Mouse (Mus musculus) left cerebral cortex, adult 2 months (tissue): Measurements from ENCODE around the gene Slc19a1. TPM values are rescaled to one million over a fixed set of nuclear protein-coding genes. Genes with fewer than 3 reads are reported as not detected.
A peak's percentile ranks its signal among the peaks of the same experiment; 100 is the strongest.

Experiments used
- DNase-seq, 2 experiments: peaks; one replicate each; pipeline ENCODE4 v3.0.0; 2021 to 2022; ENCODE audit warnings: low spot score in 2 of 2, mixed read lengths in 1 of 2; ENCODE audit errors: extremely low spot score in 1 of 2
- H3K27ac ChIP-seq: fragments of 200-600 bp; 2 replicates; pipeline ENCODE4 v1.8.1; 2022
- H3K4me3 ChIP-seq: fragments of 200-600 bp; 2 replicates; pipeline ENCODE4 v1.8.1; 2022
- CTCF ChIP-seq: fragments of 200-600 bp; IDR thresholded peaks from 2 replicates; pipeline ENCODE4 v1.8.1; 2022; ENCODE audit warnings: antibody characterized with exemption, mild to moderate bottlenecking, moderate library complexity
- intact Hi-C: fragments of 180-260 bp; cut with DNase I; formaldehyde crosslinking; loops from one replicate; pipeline ENCODE4 v1.15.1; 2025
- long read RNA-seq, 2 experiments: library from polyadenylated mRNA; stranded (forward); transcript quantifications; one replicate each; pipeline ENCODE4 v2.0.0; 2021; ENCODE audit warnings: borderline mapping rate in 2 of 2
- total RNA-seq, 2 experiments: library from RNA; stranded (reverse); gene quantifications; 2 replicates each; pipeline ENCODE4 v1.2.3; 2021

Gene Slc19a1
- 10 to 100 TPM; 23.9 to 27.0 TPM for total RNA-seq
- long read RNA-seq, experiment 1, transcript Slc19a1-209 (6 exons, 2,309 nt): minor isoform, 9 of 45 reads
- long read RNA-seq, experiment 1, transcript Slc19a1-201 (6 exons, 2,347 nt): major isoform, 18 of 45 reads
- long read RNA-seq, experiment 1, partial matches to known transcripts: 2 of 45 reads
- long read RNA-seq, experiment 1, other reads (novel, unspliced or antisense): 16 of 45 reads
- long read RNA-seq, experiment 2, transcript Slc19a1-209 (6 exons, 2,309 nt): major isoform, 7 of 23 reads
- long read RNA-seq, experiment 2, transcript Slc19a1-201 (6 exons, 2,347 nt): minor isoform, 6 of 23 reads
- long read RNA-seq, experiment 2, partial matches to known transcripts: 1 of 23 reads
- long read RNA-seq, experiment 2, other reads (novel, unspliced or antisense): 9 of 23 reads

GRCm38 (mm10) chr10:77031768-77032375, at the start of gene Slc19a1:
Gene Slc19a1 (plus strand): TSS chr10:77032241.
- Histone ChIP-seq H3K27ac (peak within 1 kb of the TSS; percentile 91; the same call in 1 of the 2 replicates), H3K4me3 (peak within 1 kb of the TSS; percentile 77)
- intact Hi-C loops: no loop called here
- DNase-seq: no peak
- TF ChIP-seq CTCF: no peak

GRCm38 (mm10) chr10:76988586-76988985, 43.5 kb upstream of the Slc19a1 start:
- TF ChIP-seq CTCF: no peak
- intact Hi-C loops: no loop called here
- Histone ChIP-seq H3K4me3 (no peak overlapping the region), H3K27ac (no peak overlapping the region)
- DNase-seq: no peak

DNA sequence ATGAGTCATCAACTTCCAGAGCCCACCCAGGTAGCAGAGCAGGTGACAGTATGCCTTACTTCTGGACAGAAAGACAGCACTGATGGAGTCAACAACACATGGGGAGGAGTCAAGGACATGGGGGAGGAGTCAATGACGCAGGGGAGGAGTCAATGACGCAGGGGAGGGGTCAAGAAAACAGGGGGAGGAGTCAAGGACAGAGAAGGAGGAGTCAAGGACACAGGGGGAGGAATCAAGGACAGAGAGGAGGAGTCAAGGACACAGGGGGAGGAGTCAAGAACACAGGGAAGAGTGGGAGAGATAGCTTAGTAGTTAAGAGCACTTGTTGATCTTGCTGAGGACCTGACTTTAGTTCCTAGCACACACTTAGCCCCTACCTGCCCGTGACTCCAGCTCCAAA, 39.6 kb upstream of the Slc19a1 start:
- intact Hi-C loops: no loop called here
- no peak for DNase-seq
- Histone ChIP-seq H3K27ac (no peak overlapping the region), H3K4me3 (no peak overlapping the region)
- no peak for TF ChIP-seq CTCF

DNA sequence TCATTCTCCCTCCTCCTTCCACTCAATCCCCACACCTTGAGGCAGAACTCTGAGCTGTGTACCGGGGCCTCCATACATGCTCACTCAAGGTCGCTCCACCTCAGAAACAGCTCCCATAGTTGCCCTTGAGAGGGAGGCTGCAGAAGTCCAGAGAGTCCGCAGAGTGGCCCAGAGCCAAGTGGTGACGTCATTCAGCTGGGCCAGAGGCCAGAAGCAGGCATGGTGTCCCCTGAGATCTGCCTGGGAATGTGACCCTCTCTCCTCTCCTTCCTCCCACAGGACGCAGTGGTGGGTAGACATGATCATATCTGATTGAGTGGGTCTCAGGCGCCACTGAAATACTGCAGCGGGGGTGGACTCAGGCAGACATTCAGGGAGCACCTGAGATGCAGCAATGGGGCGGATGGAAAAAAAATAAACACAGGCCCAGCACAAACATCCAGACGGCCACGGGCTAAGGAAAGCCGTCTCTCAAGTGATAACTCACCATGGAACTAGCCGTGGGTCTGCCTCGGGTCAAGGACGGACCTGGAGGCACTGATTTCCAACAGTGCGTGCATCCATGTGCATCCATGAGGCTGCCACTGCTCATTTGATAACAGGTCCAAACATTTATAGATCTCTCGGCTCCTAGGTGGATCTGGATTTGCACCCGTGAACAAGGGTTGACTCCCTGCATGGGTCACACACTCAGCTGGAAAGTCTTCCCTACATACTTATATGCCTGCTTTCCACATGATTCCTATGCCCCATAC, 34.1 kb upstream of the Slc19a1 start:
- no peak for TF ChIP-seq CTCF
- DNase-seq: no peak
- H3K4me3 ChIP-seq: no peak overlapping the region
- H3K27ac ChIP-seq: no peak overlapping the region
- intact Hi-C loops: no loop called here

- intact Hi-C loops: no loop called here
- TF ChIP-seq CTCF: no peak
- H3K4me3 ChIP-seq: no peak overlapping the region
- no peak overlapping the region for H3K27ac ChIP-seq
- DNase-seq: no peak
Measured at GRCm38 (mm10) chr10:77004936-77005335, 27.1 kb upstream of the Slc19a1 start.

DNA sequence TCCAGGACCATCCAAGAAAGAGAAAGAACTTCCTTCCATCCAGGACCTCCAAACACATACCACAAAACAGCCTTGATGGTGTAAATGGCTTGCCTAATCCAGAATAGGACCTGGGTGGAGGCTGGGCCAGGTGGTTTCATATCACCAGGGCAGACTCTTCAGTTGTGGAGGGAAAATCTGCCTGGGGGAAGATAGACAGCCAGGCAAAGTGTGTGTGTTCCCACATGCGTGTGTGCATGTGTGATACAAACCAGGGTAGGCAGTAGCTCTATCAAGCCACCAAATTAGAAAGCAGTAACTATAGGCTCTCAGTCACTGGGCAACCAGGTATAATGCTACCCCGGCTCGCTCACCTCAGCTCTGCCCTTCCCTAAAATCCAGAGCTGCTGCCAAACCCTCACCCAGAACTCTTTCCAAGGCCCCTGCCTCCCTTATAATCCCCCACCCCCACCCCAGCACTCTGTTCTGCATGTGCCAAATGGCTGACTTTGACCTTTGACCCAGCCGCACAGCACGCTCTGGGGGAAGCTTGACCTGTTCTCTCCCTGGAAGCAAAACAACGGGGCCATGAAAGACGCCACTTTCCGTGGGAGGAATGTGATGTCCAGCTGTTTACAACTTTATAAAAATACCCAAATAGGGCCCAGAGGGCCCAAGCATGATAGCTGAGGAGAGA, 24.5 kb upstream of the Slc19a1 start:
- no peak for TF ChIP-seq CTCF

GRCm38 (mm10) chr10:77008109-77008561, 23.9 kb upstream of the Slc19a1 start:
- TF ChIP-seq CTCF: no peak
- DNase-seq: peak; percentile 18 to 26
- H3K4me3 ChIP-seq: no peak overlapping the region
- peak overlapping the region; percentile 51 for H3K27ac ChIP-seq
- intact Hi-C loops: no loop called here

More for the DNA sequence above, 24.5 kb upstream of the Slc19a1 start:
- H3K4me3 ChIP-seq: no peak overlapping the region
- intact Hi-C loops: no loop called here
- DNase-seq: no peak
- peak overlapping the region; percentile 51; the same call in 1 of the 2 replicates for H3K27ac ChIP-seq

GRCm38 (mm10) chr10:77008698-77009097, 23.3 kb upstream of the Slc19a1 start:
- intact Hi-C loops: no loop called here
- TF ChIP-seq CTCF: no peak
- Histone ChIP-seq H3K27ac (no peak overlapping the region), H3K4me3 (no peak overlapping the region)
- DNase-seq: no peak

DNA sequence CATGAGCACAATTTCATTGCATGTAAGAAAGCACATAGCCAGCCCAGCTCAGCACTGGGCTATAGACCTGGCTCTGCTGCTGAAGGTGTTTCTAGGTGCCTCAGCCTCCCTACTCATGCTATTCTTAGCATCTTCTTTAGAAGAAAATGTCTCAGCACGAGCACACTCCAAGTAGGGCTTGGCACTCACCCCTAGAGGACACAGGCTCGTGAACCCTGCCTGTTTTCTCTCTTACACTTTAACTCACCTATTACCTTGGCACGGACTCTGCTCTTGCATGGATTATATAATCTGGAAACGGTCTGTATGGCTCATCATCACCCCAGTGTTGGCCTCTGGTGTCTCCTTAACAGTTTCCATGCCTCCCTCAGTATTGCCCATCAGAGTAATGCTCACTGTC, 20.4 kb upstream of the Slc19a1 start:
- Histone ChIP-seq H3K4me3 (no peak overlapping the region), H3K27ac (no peak overlapping the region)
- intact Hi-C loops: no loop called here
- DNase-seq: no peak
- no peak for TF ChIP-seq CTCF

DNA sequence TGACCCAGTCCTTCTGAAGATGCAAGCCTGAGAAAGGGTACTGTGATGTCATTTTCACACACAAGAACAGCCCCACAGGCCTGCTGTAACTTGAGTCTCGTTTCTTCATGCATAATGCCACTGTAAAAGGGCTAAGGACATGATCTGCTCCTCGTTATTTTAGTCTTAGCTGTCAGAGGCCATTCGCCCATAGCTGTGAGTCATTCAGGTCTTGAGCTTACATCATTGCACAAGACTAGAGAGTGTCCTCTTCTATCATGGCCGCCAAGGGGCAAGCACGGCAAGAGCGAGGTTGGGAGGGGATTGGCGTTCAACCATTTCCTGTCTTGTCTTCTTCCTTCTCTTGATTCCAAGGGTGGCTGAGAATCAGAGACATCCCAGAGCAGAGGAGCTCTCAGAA, 16.0 kb upstream of the Slc19a1 start:
- intact Hi-C loops: no loop called here
- no peak for DNase-seq
- Histone ChIP-seq H3K4me3 (no peak overlapping the region), H3K27ac (no peak overlapping the region)
- no peak for TF ChIP-seq CTCF

DNA sequence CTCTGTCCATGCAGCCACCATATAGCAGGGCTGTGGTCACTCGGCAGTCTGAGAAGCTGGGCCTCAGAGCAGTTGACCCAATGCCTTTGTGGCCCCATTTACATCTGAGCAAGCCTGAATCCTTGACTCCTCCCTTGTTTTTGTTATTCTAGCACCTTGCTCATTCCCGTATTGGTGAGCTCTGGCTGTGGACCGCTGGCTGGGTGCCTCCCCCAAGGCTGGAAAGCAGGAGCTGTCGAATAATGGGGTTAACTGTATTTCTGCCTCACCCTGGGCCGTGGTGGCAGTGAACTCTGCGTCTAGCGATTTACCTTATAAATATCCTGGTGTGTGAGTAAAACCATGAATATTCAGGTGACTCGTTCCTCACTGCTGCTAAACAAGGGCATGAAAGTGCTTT, 15.5 kb upstream of the Slc19a1 start:
- no peak for TF ChIP-seq CTCF
- no peak overlapping the region for H3K27ac ChIP-seq
- H3K4me3 ChIP-seq: no peak overlapping the region
- intact Hi-C loops: no loop called here
- no peak for DNase-seq

DNA sequence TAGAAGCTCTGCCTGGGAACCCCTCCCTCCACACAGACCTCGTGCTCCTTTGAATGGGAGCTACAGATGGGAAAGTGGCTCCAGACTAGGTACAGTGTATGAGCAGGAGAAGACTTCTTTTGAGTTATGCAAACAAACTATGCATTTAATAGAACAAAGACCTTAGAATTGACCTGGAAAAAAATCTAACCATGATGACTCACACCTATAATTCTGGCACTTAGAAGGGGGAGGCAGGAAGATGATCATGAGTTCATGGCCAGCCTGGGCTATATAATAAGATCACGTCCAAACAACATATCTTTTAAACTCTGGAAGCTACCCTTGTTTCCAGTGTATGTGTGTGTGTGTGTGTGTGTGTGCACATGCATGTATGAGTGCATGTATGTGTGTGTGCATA, 15.0 kb upstream of the Slc19a1 start:
- no peak for DNase-seq
- Histone ChIP-seq H3K27ac (no peak overlapping the region), H3K4me3 (no peak overlapping the region)
- no peak for TF ChIP-seq CTCF
- intact Hi-C loops: no loop called here
